ENCODE assay signal across 17 mouse cellular contexts in the genomic region with DNA sequence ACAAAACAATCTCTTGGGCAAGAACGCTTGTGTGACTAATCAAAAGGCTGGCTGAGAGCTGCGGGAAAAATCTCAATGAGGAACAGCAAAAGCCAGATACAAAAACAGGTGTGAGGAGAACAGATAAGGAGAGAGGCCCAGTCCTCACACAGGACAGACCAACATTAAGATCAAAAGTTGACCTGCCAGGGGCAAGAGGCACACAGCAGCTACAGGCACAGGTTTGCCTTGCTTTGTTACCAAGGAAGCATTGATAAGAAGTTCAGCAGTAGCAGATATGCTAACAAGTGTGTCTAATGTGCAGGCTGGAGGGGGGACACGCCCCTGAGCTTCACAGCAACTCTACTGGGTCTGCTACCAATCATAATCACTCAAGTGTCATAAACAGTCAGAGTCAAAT. TPM values are rescaled to one million over a fixed set of nuclear protein-coding genes. Genes with fewer than 3 reads are reported as not detected.
DNase-seq lines count a peak whose midpoint lies in the region; ATAC-seq and TF ChIP-seq lines count a peak whose summit lies in the region.
"Had no signal": no experiment of that assay in that cellular context is flagged by ENCODE, and none has a peak within 500 bp of the region (broad histone marks: within the 10 kb centered on the region; RNA-seq: fewer than 3 reads in every experiment).

No protein-coding gene starts in this region.

- no peak overlapping the region for H3K4me2 ChIP-seq in heart, embryonic 15.5 days
- H3K4me2 ChIP-seq in liver, embryonic 14.5 days (ENCODE audit: low read depth) = no peak overlapping the region
- no peak overlapping the region for H3K4me2 ChIP-seq in stomach, postnatal 0 days (replicated peaks; ENCODE audit: low read depth)
- H3K4me2 ChIP-seq: hindbrain, embryonic 15.5 days; neural tube, embryonic 13.5 days had no signal

- no peak for ATAC-seq in heart, embryonic 15.5 days (replicated peaks; ENCODE audit: insufficient number of reproducible peaks, insufficient read depth, low FRiP score, low read depth)
- ATAC-seq in common myeloid progenitor, adult 5-6 weeks (replicated peaks; ENCODE audit: low read depth, poor library complexity, severe bottlenecking) = 0 out of 2 replicates have a peak, but pooled peaks have one; percentile 22
- ATAC-seq in liver, embryonic 14.5 days (ENCODE audit: insufficient read depth) = peak; percentile 84
- ATAC-seq in stomach, postnatal 0 days (ENCODE audit: low FRiP score, low TSS enrichment) = peak; percentile 77; the same call in 1 of the 2 replicates
- ATAC-seq: Patski had no signal

- H3K4me3 ChIP-seq in heart, embryonic 15.5 days = no peak overlapping the region
- no peak overlapping the region for H3K4me3 ChIP-seq in heart, adult 2 months
- no peak overlapping the region for H3K4me3 ChIP-seq in liver, embryonic 14.5 days (ENCODE audit: insufficient read depth in 1 of 2, low read depth in 2 of 2, low read length in 2 of 2)
- H3K4me3 ChIP-seq in stomach, postnatal 0 days (ENCODE audit: low read depth, low read length) = no peak overlapping the region
- H3K4me3 ChIP-seq: embryonic facial prominence, embryonic 10.5 days; hindbrain, embryonic 15.5 days; neural tube, embryonic 13.5 days had no signal

- H3K9me3 ChIP-seq in heart, embryonic 15.5 days (replicated peaks) = no peaks in the 10 kb centered on the region
- no peaks in the 10 kb centered on the region for H3K9me3 ChIP-seq in liver, embryonic 14.5 days (ENCODE audit: control insufficient read depth, low read length)
- H3K9me3 ChIP-seq in stomach, postnatal 0 days (ENCODE audit: control insufficient read depth, low read length) = no peaks in the 10 kb centered on the region
- H3K9me3 ChIP-seq: embryonic facial prominence, embryonic 10.5 days; hindbrain, embryonic 15.5 days; neural tube, embryonic 13.5 days had no signal

- H3K27me3 ChIP-seq in heart, embryonic 15.5 days = no peaks in the 10 kb centered on the region
- H3K27me3 ChIP-seq in heart, adult 2 months (ENCODE audit: control insufficient read depth, insufficient read depth, low read length) = no peaks in the 10 kb centered on the region
- H3K27me3 ChIP-seq in liver, embryonic 14.5 days (ENCODE audit: control insufficient read depth, insufficient read depth, low read length) = no peaks in the 10 kb centered on the region
- no peaks in the 10 kb centered on the region for H3K27me3 ChIP-seq in stomach, postnatal 0 days (ENCODE audit: control insufficient read depth, insufficient read depth, low read length)
- H3K27me3 ChIP-seq: CH12.LX; hindbrain, embryonic 15.5 days; neural tube, embryonic 13.5 days; Patski had no signal

- WGBS in heart, embryonic 15.5 days = 25% methylated on average over 3 of the region's 3 CpGs
- WGBS in heart, adult 2 months = 43% methylated on average over 3 of the region's 3 CpGs
- WGBS in liver, embryonic 14.5 days (ENCODE audit: insufficient replicate concordance) = 14% methylated on average over 3 of the region's 3 CpGs
- WGBS in stomach, postnatal 0 days = 54% methylated on average over 3 of the region's 3 CpGs

- peaks cover 44% of the 10 kb centered on the region for H3K4me1 ChIP-seq in heart, embryonic 15.5 days (replicated peaks)
- peaks cover 2% of the 10 kb centered on the region; the same call in 1 of the 2 replicates for H3K4me1 ChIP-seq in heart, adult 2 months (ENCODE audit: control insufficient read depth, insufficient read depth, low read length)
- peaks cover 0 to 12% of the 10 kb centered on the region in 2 experiments; a peak in 3 of 4 replicates for H3K4me1 ChIP-seq in liver, embryonic 14.5 days (replicated peaks; ENCODE audit: control insufficient read depth in 2 of 2, insufficient read depth in 2 of 2, low read length in 1 of 2)
- no peaks in the 10 kb centered on the region for H3K4me1 ChIP-seq in stomach, postnatal 0 days (replicated peaks; ENCODE audit: control insufficient read depth, insufficient read depth)
- H3K4me1 ChIP-seq: embryonic facial prominence, embryonic 10.5 days; hindbrain, embryonic 15.5 days; neural tube, embryonic 13.5 days had no signal

- no peak for TF ChIP-seq POLR2A in heart, adult 2 months (IDR thresholded peaks at IDR 0.05; ENCODE audit: insufficient read depth, low read depth, low read length)

- no peak for TF ChIP-seq CTCF in heart, adult 2 months (IDR thresholded peaks at IDR 0.05)
- no peak for TF ChIP-seq CTCF in liver, embryonic 14.5 days (IDR thresholded peaks at IDR 0.05; ENCODE audit: low read depth)
- no peak for TF ChIP-seq CTCF in stomach, postnatal 0 days (IDR thresholded peaks at IDR 0.05; ENCODE audit: low read depth)

- H3K27ac ChIP-seq in heart, embryonic 15.5 days = peak overlapping the region; percentile 49
- H3K27ac ChIP-seq in heart, adult 2 months = no peak overlapping the region
- H3K27ac ChIP-seq in liver, embryonic 14.5 days = no peak overlapping the region
- 0 out of 2 replicates have a peak overlapping the region, but pooled peaks have one; percentile 20 for H3K27ac ChIP-seq in stomach, postnatal 0 days (replicated peaks)
- H3K27ac ChIP-seq: embryonic facial prominence, embryonic 10.5 days; hindbrain, embryonic 15.5 days; macrophage; neural tube, embryonic 13.5 days had no signal

- intact Hi-C loops in heart, adult 2 months (cut with DNase I) = no loop called here

- no peaks in the 10 kb centered on the region; the same call in 1 of the 2 replicates for H3K79me2 ChIP-seq in heart, adult 2 months (replicated peaks; ENCODE audit: control insufficient read depth, insufficient read depth, low read length)

- TF ChIP-seq EP300 in heart, adult 2 months (IDR thresholded peaks at IDR 0.05; ENCODE audit: insufficient read depth, low read depth, low read length) = no peak
- peak; percentile 36; the same call in 1 of the 2 replicates for TF ChIP-seq EP300 in liver, embryonic 14.5 days (IDR thresholded peaks at IDR 0.05; ENCODE audit: low read depth)
- no peak for TF ChIP-seq EP300 in stomach, postnatal 0 days (optimal IDR thresholded peaks at IDR 0.05)

- H3K36me3 ChIP-seq in heart, embryonic 15.5 days = peaks cover 38% of the 10 kb centered on the region
- peaks cover 20% of the 10 kb centered on the region for H3K36me3 ChIP-seq in heart, adult 2 months (ENCODE audit: control insufficient read depth, insufficient read depth, low read length)
- peaks cover 34% of the 10 kb centered on the region for H3K36me3 ChIP-seq in liver, embryonic 14.5 days (replicated peaks; ENCODE audit: control insufficient read depth, insufficient read depth, low read depth)
- peaks cover 7% of the 10 kb centered on the region for H3K36me3 ChIP-seq in stomach, postnatal 0 days (ENCODE audit: control insufficient read depth, insufficient read depth, low read length)

- H3K9ac ChIP-seq in heart, embryonic 15.5 days = no peak overlapping the region
- H3K9ac ChIP-seq in heart, adult 2 months (ENCODE audit: low read depth, low read length) = no peak overlapping the region
- H3K9ac ChIP-seq in liver, embryonic 14.5 days (replicated peaks) = no peak overlapping the region
- H3K9ac ChIP-seq in stomach, postnatal 0 days (ENCODE audit: low read length) = no peak overlapping the region
- H3K9ac ChIP-seq: hindbrain, embryonic 15.5 days; neural tube, embryonic 13.5 days had no signal

- no peak for DNase-seq in heart, adult 2 months
- DNase-seq in liver, embryonic 14.5 days (ENCODE audit: low read depth in 3 of 3, low spot score in 3 of 3) = peak in 2 of 3 experiments; percentile 17 to 27
- DNase-seq in stomach, postnatal 0 days (ENCODE audit: low spot score) = peak; percentile 37
- no peak for DNase-seq in kidney, adult 11 months
- DNase-seq in gastrocnemius, postnatal 25 days = no peak
- DNase-seq: cerebellum, postnatal 14 days; gastrocnemius, postnatal 36 days; lung, adult 2 months; thymus, adult 18-20 months had no signal

RNA-seq across cellular contexts. Expression of a gene that starts 44.3 kb away (rescaled TPM):
- 7.7 and 8.5 TPM in 2 replicates for polyA plus RNA-seq in heart, embryonic 15.5 days (2015; fragmentation: Nextera tagmentation; extraction: Ambion mirVana)
- total RNA-seq in heart, adult 2 months (2021) = 10 to 100 TPM; 10.5 to 12.6 TPM
- polyA plus RNA-seq in heart, adult 2 months (2012; rRNA removed) = 11.3 and 20.2 TPM in 2 replicates
- total RNA-seq in common myeloid progenitor, adult 5-6 weeks (2017) = not detected in 2 replicates
- polyA plus RNA-seq in liver, embryonic 14.5 days (2012; rRNA removed) = 0.07 and 0.10 TPM in 2 replicates
- polyA plus RNA-seq in liver, embryonic 14.5 days (2014; fragmentation: Nextera tagmentation; extraction: Ambion mirVana) = 0.13 TPM in 1 of 2 replicates, not detected in the other
- 0.67 and 0.77 TPM in 2 replicates for polyA plus RNA-seq in stomach, postnatal 0 days (2015; fragmentation: Nextera tagmentation; extraction: Ambion mirVana)
- under 1 TPM in 1 of 2 experiments, not detected in 1; 0.08 TPM for total RNA-seq in gastrocnemius, postnatal 25 days (2021)
- total RNA-seq: CH12.LX; gastrocnemius, postnatal 36 days had no signal
- polyA plus RNA-seq: Patski had no signal

Comparison
In these comparisons a context has a peak if more than half of its experiments do, and no peak if none do; other contexts are left out.
1. H3K27ac ChIP-seq: peak in heart, embryonic 15.5 days (single experiment) and stomach, postnatal 0 days (single experiment); none in heart, adult 2 months (single experiment) and liver, embryonic 14.5 days (single experiment).
2. DNase-seq: peak in liver, embryonic 14.5 days (2 of 3) and stomach, postnatal 0 days (single experiment); none in heart, adult 2 months (0 of 2), kidney, adult 11 months (single experiment) and gastrocnemius, postnatal 25 days (single experiment).